Mouse (Mus musculus) ES-E14 (cell line): ENCODE data around the gene Adamts7.

Experiments
- CHD2 ChIP-seq: IDR thresholded peaks from 2 replicates; pipeline ENCODE4 v1.6.1; 2014; ENCODE audit warnings: mild to moderate bottlenecking, low read depth, low read length, inconsistent platforms
- HCFC1 ChIP-seq: IDR thresholded peaks from 2 replicates; pipeline ENCODE4 v1.6.1; 2012; ENCODE audit warnings: low read length, inconsistent platforms, borderline replicate concordance; ENCODE audit not compliant: insufficient read depth
- MAFK ChIP-seq: IDR thresholded peaks from 2 replicates; pipeline ENCODE4 v1.6.1; 2014; ENCODE audit warnings: mild to moderate bottlenecking, low read depth, low read length, inconsistent platforms; ENCODE audit not compliant: insufficient read depth
- ZC3H11A ChIP-seq: IDR thresholded peaks from 2 replicates; pipeline ENCODE4 v1.6.1; 2012; ENCODE audit warnings: low read depth, mild to moderate bottlenecking, inconsistent platforms, low read length, borderline replicate concordance
- ZNF384 ChIP-seq: IDR thresholded peaks from 2 replicates; pipeline ENCODE4 v1.6.1; 2012; ENCODE audit warnings: low read depth, low read length, inconsistent platforms

DNA sequence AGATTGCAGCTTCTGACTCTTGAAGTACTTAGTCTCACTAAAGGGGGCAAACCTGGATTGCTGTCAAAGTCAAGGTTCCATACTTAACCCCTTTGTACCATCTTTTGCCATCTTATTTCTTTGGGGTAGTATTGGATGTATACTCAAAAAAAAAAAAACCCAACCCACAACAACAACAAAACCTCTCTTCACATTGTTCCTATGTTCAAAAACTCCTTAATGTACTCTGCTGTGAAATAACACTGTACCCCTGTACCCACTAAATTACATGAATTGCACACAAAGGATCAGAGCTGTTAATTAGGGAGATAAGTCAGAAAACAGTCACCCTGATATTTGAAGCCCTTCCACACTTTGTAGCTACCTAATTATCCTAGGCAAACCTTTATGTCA is 47.6 kb upstream of the Adamts7 start:
- TF ChIP-seq CHD2 (no peak), HCFC1 (no peak), MAFK (no peak), ZC3H11A (no peak), ZNF384 (peak; percentile 59)
